Mouse (Mus musculus) brain, embryonic 14.5 days (tissue): ENCODE measurements around the gene Kif5c.

Experiments used
- CTCF ChIP-seq: fragments of 200-500 bp; IDR thresholded peaks from 2 replicates; pipeline ENCODE4 v1.5.1; 2012; ENCODE audit warnings: inconsistent platforms, mild to moderate bottlenecking, moderate library complexity, borderline replicate concordance; ENCODE audit not compliant: insufficient read depth, insufficient read length; ENCODE audit errors: extremely low read depth
- POLR2A ChIP-seq: fragments of 200-500 bp; IDR thresholded peaks from 2 replicates; pipeline ENCODE4 v1.6.1; 2012; ENCODE audit warnings: mild to moderate bottlenecking, inconsistent platforms, borderline replicate concordance; ENCODE audit not compliant: poor library complexity, insufficient read depth, insufficient read length, severe bottlenecking; ENCODE audit errors: extremely low read depth

- TF ChIP-seq CTCF (no peak), POLR2A (no peak)
Observed at GRCm38 (mm10) chr2:49789504-49789903, 170.4 kb downstream of the Kif5c start.
